Mouse (Mus musculus) adrenal gland, postnatal 10 days (tissue): ENCODE measurements at regions not wholly inside any gene's neighbourhood (a gene's known extent, or its start where the extent isn't known, plus 50 kb on each side); places are given as distances from the start of the nearest gene placed in this dataset.
"Not testable (repeated sequence)": the region's sequence is repeated elsewhere in the genome, so short reads cannot be mapped to it uniquely, and the experiment has no call there.

Experiments used
- DNase-seq: peaks from one replicate; pipeline ENCODE4 v3.0.0; 2021; ENCODE audit warnings: mixed read lengths

DNA sequence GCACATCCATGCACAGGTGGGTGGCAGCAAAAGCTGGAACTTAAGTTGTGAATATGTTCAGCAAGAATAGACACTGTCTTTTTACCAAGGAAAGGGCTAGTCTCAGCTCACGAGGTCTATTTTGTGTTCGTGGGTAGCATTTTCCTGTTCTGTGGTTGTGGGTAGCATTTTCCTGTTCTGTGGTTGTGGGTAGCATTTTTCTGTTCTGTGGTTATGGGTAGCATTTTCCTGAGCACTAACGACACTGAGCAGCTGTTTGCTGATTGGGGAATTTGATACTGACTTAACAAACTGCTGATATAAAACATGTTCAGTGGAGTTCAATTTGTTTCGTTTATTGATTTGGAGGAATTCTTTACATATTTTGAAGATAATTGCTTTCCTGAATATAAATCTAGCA is 837.8 kb upstream of the Vwc2 start:
- DNase-seq = no peak

- peak; percentile 49 for DNase-seq
Observed at GRCm38 (mm10) chr11:10283553-10283952, 830.5 kb upstream of the Vwc2 start.

DNA sequence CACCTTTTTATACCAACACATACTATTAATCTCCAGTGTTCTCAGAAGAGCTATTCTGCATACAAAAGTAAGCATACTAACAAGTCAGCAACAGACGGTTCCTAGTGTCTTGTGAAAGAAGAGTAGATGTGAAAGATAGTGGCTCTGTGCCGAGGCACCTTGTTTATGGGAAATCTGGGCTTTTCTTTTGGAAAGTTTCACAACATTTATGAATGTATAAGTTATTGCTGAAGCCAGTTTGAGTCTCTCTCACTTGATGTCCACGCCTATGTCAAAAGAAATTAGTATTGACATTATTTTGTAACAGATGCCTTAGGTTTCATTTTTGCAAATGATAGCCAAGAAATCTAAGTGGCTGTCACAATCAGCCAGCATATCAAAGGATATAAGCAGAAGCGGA is 822.0 kb upstream of the Vwc2 start:
- no peak for DNase-seq

DNA sequence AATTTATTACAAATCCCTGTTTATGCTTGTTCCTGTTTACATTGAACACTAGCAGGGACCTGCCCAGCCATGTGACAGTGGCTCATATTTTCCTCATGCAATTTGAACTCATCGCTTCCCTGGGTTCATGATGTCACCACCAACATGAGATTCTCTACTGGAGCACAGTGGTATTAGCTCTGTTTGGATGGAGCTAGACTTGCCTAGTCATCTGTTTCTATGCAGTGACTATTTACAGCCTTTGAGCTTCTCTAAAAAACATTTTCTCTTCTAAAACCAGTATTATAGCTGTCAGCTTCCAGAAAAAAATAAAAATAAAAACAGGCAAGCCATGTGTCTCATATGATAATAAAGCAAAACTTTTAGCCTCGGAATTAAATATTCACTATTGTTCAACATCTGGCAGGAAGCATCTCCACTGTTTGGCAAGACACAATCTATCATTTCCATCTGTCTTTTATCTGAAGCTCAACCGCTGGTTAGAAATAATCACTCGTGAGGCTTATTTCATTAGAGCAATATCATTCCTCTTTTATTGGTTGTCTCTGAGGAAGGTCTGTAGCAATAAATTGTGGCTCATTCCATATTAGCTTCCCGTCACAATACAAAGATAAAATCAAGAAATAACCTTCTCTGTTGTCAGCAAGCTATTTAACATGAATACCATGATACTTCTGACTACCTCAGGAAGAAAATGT is 804.9 kb upstream of the Vwc2 start:
- DNase-seq = no peak

- no peak for DNase-seq
Observed at GRCm38 (mm10) chr11:10317427-10317826, 796.6 kb upstream of the Vwc2 start.

DNA sequence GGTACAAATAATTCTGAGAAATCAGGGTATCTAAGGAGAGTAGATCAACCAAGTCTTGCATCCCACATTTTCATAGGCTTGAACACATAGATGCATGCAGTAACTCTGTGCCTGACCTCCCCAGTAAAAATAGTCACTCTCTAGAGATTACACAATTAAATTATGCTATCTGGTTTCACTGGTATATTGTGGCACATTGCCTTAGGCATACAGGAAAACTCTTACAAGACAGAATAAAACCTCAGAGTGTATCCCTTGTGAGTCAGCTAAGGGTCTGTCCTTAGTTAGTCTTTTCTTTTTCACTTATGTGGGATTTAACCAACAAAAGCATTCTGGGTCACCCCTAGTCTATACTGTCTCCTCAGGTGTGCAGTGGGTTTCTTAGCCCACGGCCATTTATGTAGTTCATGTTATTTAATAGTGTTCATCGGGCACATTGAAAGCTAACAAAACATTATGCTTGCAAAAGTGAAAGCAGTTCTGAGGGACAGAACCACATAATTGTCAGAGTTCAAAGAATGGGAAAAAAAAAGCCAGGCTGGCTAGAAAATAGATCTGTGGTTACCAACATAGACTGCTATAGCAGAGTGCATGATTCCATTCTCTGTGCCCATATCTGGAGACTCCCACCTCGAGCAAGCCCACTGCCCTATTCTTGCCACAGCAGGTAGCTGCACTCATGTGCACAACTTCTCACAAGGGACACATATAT is 795.8 kb upstream of the Vwc2 start:
- no peak for DNase-seq

DNA sequence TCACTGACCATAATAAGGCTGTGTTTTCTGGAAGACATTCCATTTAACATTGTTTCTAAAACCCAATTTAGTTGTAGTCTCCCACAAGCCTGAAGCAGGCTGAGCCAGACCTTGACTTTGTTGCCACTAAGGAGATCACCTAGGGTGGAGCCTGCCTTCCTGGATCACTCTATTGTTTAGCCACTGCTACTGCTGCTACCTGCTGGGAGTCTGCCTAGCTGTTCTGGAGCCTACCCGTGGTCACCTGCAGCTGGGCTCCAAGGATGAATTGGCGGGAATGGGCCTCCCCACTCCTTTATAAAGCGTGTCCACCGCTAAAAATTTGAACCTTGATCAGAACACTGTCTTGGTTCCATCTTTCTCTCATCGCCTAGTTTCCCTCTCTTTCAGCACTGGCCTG is 783.8 kb upstream of the Vwc2 start:
- DNase-seq = not testable (repeated sequence)

DNA sequence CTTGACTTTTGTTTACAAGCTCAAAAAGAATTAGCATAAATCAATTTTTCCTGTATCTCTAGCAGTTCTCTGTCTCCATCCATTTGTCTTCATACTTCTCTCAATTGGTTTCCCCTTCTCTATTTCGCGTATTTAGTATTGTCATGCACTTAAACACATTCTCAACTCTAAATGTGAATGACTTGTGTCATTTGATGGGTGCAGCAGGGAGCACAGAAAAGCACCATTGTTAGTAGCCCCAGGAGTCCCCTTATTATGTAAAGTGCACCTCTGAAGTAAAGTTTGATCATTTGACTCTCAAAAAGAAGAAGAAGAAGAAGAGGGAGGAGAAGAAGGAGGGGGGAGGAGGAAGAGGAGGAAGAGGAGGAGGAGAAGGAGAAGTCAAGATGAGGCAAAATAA is 776.2 kb upstream of the Vwc2 start:
- DNase-seq = no peak

- DNase-seq = no peak
Observed at GRCm38 (mm10) chr11:10372340-10372739, 741.7 kb upstream of the Vwc2 start.
